Mouse (Mus musculus) heart, embryonic 14.5 days (tissue): Measurements from ENCODE around the gene H2-DMb2. TPM values are rescaled to one million over a fixed set of nuclear protein-coding genes. Genes with fewer than 3 reads are reported as not detected.

Source experiments
- ATAC-seq: fragments of 200-750 bp; cut with Nextera tagmentation; 2 replicates; pipeline ENCODE4 v1.8.0; 2017; ENCODE audit warnings: low read depth, moderate TSS enrichment; ENCODE audit not compliant: insufficient number of reproducible peaks, insufficient read depth, low FRiP score
- H3K27ac ChIP-seq, 2 experiments: fragments of 200-500 bp in 1 of 2; fragments of 300-500 bp in 1 of 2; sonication (generic) in 1 of 2; replicated peaks in 1 of 2; 2 replicates each; pipeline ENCODE4 v1.5.1; 2012 to 2014; ENCODE audit warnings: low read depth in 2 of 2, low read length in 2 of 2, control low read depth in 1 of 2, mild to moderate bottlenecking in 1 of 2, mixed read lengths in 1 of 2; ENCODE audit not compliant: control insufficient read depth in 1 of 2, insufficient read depth in 1 of 2
- H3K27me3 ChIP-seq: fragments of 300-500 bp; sonication (generic); 2 replicates; pipeline ENCODE4 v1.6.1; 2014; ENCODE audit warnings: mild to moderate bottlenecking, low read length, control low read depth; ENCODE audit not compliant: control insufficient read depth, insufficient read depth
- H3K36me3 ChIP-seq: fragments of 300-500 bp; sonication (generic); 2 replicates; pipeline ENCODE4 v1.6.1; 2014; ENCODE audit warnings: mild to moderate bottlenecking, control low read depth, low read length, mixed read lengths; ENCODE audit not compliant: control insufficient read depth, insufficient read depth
- H3K4me1 ChIP-seq, 2 experiments: fragments of 200-500 bp in 1 of 2; fragments of 300-500 bp in 1 of 2; sonication (generic) in 1 of 2; 2 replicates each; pipeline ENCODE4 v1.6.1; 2012 to 2014; ENCODE audit warnings: low read length in 2 of 2, control low read depth in 1 of 2, mixed read lengths in 1 of 2; ENCODE audit not compliant: control insufficient read depth in 2 of 2, insufficient read depth in 2 of 2
- H3K4me2 ChIP-seq: fragments of 300-500 bp; sonication (generic); 2 replicates; pipeline ENCODE4 v1.6.1; 2014; ENCODE audit warnings: mild to moderate bottlenecking, low read length
- H3K4me3 ChIP-seq, 2 experiments: fragments of 200-500 bp in 1 of 2; fragments of 300-500 bp in 1 of 2; sonication (generic) in 1 of 2; 2 replicates each; pipeline ENCODE4 v1.5.1; 2012 to 2014; ENCODE audit warnings: low read length in 2 of 2, mild to moderate bottlenecking in 2 of 2, control low read depth in 1 of 2, low read depth in 1 of 2, moderate library complexity in 1 of 2; ENCODE audit not compliant: control insufficient read depth in 1 of 2, insufficient read depth in 1 of 2
- H3K9ac ChIP-seq: fragments of 300-500 bp; sonication (generic); 2 replicates; pipeline ENCODE4 v1.6.1; 2014; ENCODE audit warnings: mild to moderate bottlenecking, low read length
- H3K9me3 ChIP-seq: fragments of 300-500 bp; sonication (generic); 2 replicates; pipeline ENCODE4 v1.6.1; 2016; ENCODE audit warnings: low read length, control low read depth; ENCODE audit not compliant: control insufficient read depth
- WGBS: fragments of 180-500 bp; shearing (Covaris S2); extraction: QIAGEN DNeasy Blood & Tissue Kit; methylation state at CpG from one replicate; pipeline ENCODE4 v1.1.7; 2014; 5-methylcytosine and 5-hydroxymethylcytosine counted together
- polyA plus RNA-seq: library from polyadenylated mRNA; unstranded; fragments of >200 nt; fragmentation: Nextera tagmentation; extraction: Ambion mirVana; gene quantifications from 2 replicates; pipeline ENCODE4 v1.2.1, GENCODE M21; 2014

H2-DMb2 gene
- polyA plus RNA-seq, 1 experiment from 2014 or later = 0.36 TPM

DNA sequence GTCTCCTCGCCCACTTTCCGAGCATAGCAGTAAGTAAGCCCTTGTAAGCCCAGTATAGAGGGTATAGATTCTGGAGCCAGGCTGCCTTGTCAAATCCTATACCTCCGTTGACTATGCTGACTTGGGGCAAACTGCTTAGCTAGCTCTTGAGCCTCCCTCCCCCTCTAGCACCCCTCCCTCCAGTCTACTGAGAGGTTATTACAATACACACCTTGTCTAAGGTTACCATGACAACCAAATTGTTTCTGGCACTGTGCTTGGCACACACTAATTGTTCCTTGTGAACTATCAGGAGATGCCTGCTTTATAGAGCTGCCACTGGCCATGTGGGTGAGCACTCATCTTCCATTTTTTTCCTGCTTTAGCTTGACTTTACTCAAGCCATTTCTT lies 33.3 kb upstream of the H2-DMb2 start:
- H3K27ac ChIP-seq = no peak overlapping the region
- WGBS = 76% methylated on average over 3 of the region's 3 CpGs
- H3K27me3 ChIP-seq = no peaks in the 10 kb centered on the region

DNA sequence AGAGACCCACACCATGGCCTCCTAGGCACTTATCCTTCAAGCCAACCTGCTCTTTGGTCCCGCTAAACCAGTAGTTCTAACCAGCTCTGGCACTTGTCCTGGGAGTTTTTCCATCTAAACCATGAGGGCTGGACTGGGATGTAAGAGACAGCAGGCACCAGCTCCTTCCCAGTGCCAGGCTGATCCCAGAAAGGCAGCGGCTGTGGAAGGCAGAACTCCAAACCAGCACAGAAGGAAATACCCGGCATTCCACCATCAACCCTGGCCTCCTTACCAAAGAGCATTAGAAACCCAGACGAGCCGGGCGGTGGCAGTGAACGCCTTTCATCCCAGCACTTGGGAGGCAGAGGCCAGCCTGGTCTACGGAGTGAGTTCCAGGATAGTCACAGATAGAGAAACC lies 32.8 kb upstream of the H2-DMb2 start:
- Histone ChIP-seq H3K4me2 (no peak overlapping the region), H3K27me3 (no peaks in the 10 kb centered on the region), H3K4me1 (no peaks in the 10 kb centered on the region), H3K9me3 (no peaks in the 10 kb centered on the region), H3K36me3 (peaks cover 65% of the 10 kb centered on the region), H3K27ac (no peak overlapping the region), H3K4me3 (no peak overlapping the region), H3K9ac (no peak overlapping the region)
- ATAC-seq = no peak
- WGBS = 52% methylated on average over 8 of the region's 8 CpGs

More for the DNA sequence above, 33.3 kb upstream of the H2-DMb2 start:
- ATAC-seq = no peak
- Histone ChIP-seq H3K4me1 (no peaks in the 10 kb centered on the region), H3K9ac (no peak overlapping the region), H3K9me3 (no peaks in the 10 kb centered on the region), H3K36me3 (peaks cover 60% of the 10 kb centered on the region), H3K4me3 (no peak overlapping the region), H3K4me2 (no peak overlapping the region)

DNA sequence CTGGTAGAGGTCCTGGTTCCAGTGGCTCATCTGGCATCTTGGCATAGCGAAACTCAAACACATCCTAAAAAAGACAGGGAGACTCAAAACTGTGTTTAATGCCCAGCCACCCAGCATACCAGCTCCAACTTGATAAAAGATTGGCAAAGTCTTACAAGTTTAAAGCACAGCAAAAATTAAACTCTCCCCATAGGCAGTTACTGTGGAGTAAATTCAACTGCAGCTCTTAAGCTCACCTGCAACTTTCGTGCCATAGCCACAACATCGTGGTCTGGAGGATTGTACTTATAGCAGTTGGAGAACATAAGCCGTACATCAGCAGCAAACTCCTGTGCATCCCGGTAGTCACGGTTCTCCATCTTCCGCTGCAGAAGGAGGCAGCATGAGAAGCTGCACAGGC lies 29.0 kb upstream of the H2-DMb2 start:
- no peak overlapping the region for H3K27ac ChIP-seq
- no peaks in the 10 kb centered on the region for H3K9me3 ChIP-seq
- H3K4me3 ChIP-seq = no peak overlapping the region
- H3K4me2 ChIP-seq = no peak overlapping the region
- peaks cover 99% of the 10 kb centered on the region for H3K36me3 ChIP-seq
- H3K9ac ChIP-seq = no peak overlapping the region
- peaks cover 4 to 16% of the 10 kb centered on the region in 2 experiments; a peak in 3 of 4 replicates for H3K4me1 ChIP-seq
- no peaks in the 10 kb centered on the region for H3K27me3 ChIP-seq
- ATAC-seq = no peak
- WGBS = 90% methylated on average over 7 of the region's 7 CpGs

DNA sequence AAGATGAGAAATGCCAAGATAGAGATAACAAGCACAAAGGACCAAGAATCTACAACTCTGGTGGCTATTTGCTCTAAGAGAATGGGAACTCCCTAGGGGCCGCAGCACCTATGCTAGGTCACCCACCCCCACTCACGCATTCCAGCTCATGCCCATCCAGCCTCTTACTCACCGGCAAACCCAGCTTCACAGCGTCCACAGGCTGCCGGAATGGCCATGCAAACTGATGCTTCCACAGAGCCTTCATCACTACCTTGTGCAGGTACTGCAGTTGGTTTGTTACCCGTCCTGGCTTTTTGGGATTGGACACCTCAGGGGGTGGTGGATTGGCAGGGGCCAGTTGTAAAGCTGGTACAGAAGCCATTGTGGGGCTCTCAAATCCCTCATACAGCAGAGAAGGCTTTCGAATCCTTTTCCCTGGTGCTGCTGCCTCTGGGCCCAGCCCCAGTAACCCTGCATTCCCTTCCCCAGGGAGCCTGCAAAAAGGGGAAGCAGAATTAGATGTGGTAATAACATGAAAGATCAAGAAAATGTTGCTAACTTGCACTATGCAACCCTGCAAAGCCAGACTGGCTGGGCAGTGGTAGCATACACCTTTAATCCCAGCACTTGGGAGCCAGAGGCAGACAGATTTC lies 26.3 kb upstream of the H2-DMb2 start:
- Histone ChIP-seq H3K9me3 (no peaks in the 10 kb centered on the region), H3K4me2 (peak overlapping the region; percentile 91), H3K27ac (0 out of 4 replicates have a peak overlapping the region, but pooled peaks of 1 of the 2 experiments have one; percentile 14), H3K4me1 (peaks cover 4 to 16% of the 10 kb centered on the region in 2 experiments; a peak in 3 of 4 replicates), H3K4me3 (peak overlapping the region; percentile 47 to 87), H3K27me3 (no peaks in the 10 kb centered on the region), H3K36me3 (peaks cover 72% of the 10 kb centered on the region), H3K9ac (peak overlapping the region; percentile 90)
- no peak for ATAC-seq
- WGBS = 25% methylated on average over 7 of the region's 7 CpGs

DNA sequence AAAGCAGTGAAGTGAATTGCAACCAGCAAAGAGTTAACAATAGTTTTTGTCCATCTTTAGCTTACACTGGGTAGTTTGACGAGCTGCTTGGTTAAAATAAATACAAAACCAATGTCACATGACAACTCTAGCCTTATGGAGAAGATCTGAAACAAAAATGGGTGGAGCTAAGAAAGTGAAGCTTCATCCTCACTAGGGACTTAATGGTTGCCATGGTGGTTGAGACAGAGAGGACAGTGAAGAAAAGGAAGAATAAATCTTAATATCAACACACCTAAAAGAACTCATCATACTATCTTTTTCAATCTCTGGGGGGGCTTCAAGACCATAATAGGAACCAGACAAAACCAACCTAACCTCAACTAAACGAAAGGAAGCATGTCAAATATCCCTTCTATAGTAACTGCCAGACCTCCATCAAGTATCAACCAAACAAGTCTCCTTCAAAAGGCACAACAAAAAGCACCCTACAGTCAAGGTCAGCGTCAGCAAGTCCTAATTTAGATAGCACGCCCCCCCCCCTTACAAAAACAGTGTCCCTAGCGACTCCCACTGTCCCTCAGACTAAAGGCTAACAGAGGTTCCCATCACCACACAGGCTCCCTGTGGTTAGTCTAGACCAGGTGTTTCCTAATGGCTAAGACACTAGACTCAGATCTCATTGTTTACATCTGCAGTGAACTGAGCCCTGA lies 25.5 kb upstream of the H2-DMb2 start:
- H3K4me2 ChIP-seq = peak overlapping the region; percentile 91
- H3K36me3 ChIP-seq = peaks cover 65% of the 10 kb centered on the region
- 2% methylated on average over 5 of the region's 5 CpGs for WGBS
- H3K4me3 ChIP-seq = peak overlapping the region; percentile 87 to 90
- H3K9ac ChIP-seq = peak overlapping the region; percentile 90
- peak overlapping the region in 1 of 2 experiments; percentile 72; a peak in 2 of 4 replicates for H3K27ac ChIP-seq
- H3K27me3 ChIP-seq = no peaks in the 10 kb centered on the region
- H3K9me3 ChIP-seq = no peaks in the 10 kb centered on the region
- no peak for ATAC-seq
- H3K4me1 ChIP-seq = peaks cover 4 to 16% of the 10 kb centered on the region in 2 experiments; a peak in 3 of 4 replicates

DNA sequence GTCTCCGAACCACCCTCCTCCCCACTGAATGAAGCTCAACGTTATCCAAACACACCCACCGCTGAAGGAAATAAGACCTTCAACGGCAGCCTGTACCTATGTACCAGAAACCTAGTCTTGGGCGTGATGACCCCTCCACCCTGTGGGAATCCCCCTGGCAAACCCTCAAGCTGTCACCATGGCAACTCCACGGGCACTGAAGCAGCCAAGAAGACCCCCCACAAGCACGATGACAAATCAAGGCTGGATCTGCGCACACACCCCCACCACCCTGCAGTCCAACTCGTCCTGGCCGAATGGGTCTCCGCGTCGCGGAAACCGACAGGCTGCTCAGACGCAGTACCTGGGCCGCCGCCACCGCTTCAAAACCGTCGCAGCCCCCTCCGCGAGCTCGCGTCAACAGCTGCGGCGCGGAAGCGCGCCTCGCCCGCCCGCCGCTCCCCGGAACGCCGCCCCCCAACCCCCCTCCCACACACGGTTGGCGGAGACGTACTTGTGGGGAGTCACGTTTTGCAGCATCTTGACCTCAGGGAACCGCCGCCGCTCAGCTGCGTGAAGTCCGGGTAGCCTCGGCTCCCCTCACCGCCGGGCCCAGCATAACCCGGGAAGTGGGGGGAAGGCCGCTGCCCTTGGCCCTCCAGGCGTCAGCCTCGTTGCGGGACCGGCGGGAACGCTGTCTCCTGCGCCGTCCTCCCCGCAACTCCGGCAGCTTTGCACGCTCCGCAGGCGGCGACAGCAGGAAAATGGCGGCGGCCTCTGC lies 24.8 kb upstream of the H2-DMb2 start:
- H3K36me3 ChIP-seq = peaks cover 57% of the 10 kb centered on the region
- peak overlapping the region; percentile 91 for H3K4me2 ChIP-seq
- H3K4me1 ChIP-seq = peaks cover 4 to 18% of the 10 kb centered on the region in 2 experiments; a peak in 3 of 4 replicates
- no peaks in the 10 kb centered on the region for H3K9me3 ChIP-seq
- peak overlapping the region; percentile 87 to 90 for H3K4me3 ChIP-seq
- under 1% methylated on average over 56 of the region's 67 CpGs for WGBS
- H3K27ac ChIP-seq = peak overlapping the region; percentile 34 to 72; a peak in 3 of 4 replicates
- no peaks in the 10 kb centered on the region for H3K27me3 ChIP-seq
- no peak for ATAC-seq
- H3K9ac ChIP-seq = peak overlapping the region; percentile 90

DNA sequence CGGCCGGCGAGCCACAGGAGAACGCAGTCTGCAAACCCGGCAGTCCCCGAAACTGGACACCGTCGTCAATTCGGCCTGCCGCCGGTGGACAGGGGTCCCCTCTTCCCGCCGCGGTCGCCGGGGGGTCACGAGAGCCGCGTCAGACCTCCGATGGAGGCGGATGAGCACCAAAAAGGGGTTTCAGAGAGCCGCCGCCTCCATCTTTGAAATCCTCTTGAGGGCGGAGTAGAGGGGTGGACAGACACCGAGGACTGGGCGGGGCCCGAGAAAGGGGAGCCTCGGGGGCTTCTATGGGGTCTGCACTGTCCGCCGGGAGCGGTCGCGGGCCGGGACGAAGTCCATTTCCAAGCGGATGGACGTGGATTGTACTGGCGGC lies 24.2 kb upstream of the H2-DMb2 start:
- Histone ChIP-seq H3K4me1 (peaks cover 9 to 24% of the 10 kb centered on the region in 2 experiments), H3K4me3 (peak overlapping the region; percentile 87 to 90), H3K27ac (peak overlapping the region; percentile 34 to 72), H3K36me3 (peaks cover 52% of the 10 kb centered on the region), H3K27me3 (no peaks in the 10 kb centered on the region), H3K9ac (peak overlapping the region; percentile 90), H3K9me3 (no peaks in the 10 kb centered on the region), H3K4me2 (peak overlapping the region; percentile 91)
- under 1% methylated on average over 38 of the region's 38 CpGs for WGBS
- no peak for ATAC-seq
